Mouse (Mus musculus) embryo, embryonic 10 days (tissue): ENCODE measurements at regions not wholly inside any gene's neighbourhood (a gene's known extent, or its start where the extent isn't known, plus 50 kb on each side); places are given as distances from the start of the nearest gene placed in this dataset.

ENCODE experiments used
- DNase-seq: peaks from one replicate; pipeline ENCODE4 v3.0.0-alpha.2; 2015; ENCODE audit warnings: low spot score

GRCm38 (mm10) chr6:102913776-102914175 lies 340.9 kb upstream of the Cntn3 start:
- DNase-seq, result no peak

GRCm38 (mm10) chr6:102903960-102904359 lies 331.1 kb upstream of the Cntn3 start:
- peak; percentile 6 for DNase-seq

GRCm38 (mm10) chr6:102900407-102901110 lies 327.7 kb upstream of the Cntn3 start:
- DNase-seq, result no peak

- DNase-seq, result no peak
Observed at GRCm38 (mm10) chr6:102868404-102868803, 295.5 kb upstream of the Cntn3 start.

GRCm38 (mm10) chr6:102844507-102844906 lies 271.6 kb upstream of the Cntn3 start:
- DNase-seq, result peak; percentile 25

- DNase-seq, result peak; percentile 64
Observed at GRCm38 (mm10) chr6:102833151-102833550, 260.2 kb upstream of the Cntn3 start.
